Mouse (Mus musculus) ZHBTc4 (cell line): Measurements from ENCODE around the gene Zfp667.

Experiments used
- DNase-seq: peaks from one replicate; pipeline ENCODE4 v3.0.0-alpha.2; 2011; ENCODE audit warnings: low read depth, low spot score

Gene Zfp667

GRCm38 (mm10) chr7:6300796-6301195 is 14.4 kb downstream of the Zfp667 start:
- peak; percentile 22 for DNase-seq

- DNase-seq = no peak
Observed at GRCm38 (mm10) chr7:6330458-6331232, 44.3 kb downstream of the Zfp667 start.

GRCm38 (mm10) chr7:6331233-6331956 is 45.0 kb downstream of the Zfp667 start, which contains the start of gene Zfp583:
Zfp583 (minus strand) TSS chr7:6331285.
- peak; percentile 94 for DNase-seq

GRCm38 (mm10) chr7:6339865-6340264 is 53.5 kb downstream of the Zfp667 start:
- DNase-seq = no peak

- peak; percentile 89 for DNase-seq
Observed at GRCm38 (mm10) chr7:6343501-6344071, 57.2 kb downstream of the Zfp667 start, which contains the start of gene Gm3854. Gm3854 (plus strand) TSS chr7:6343759.

- DNase-seq = no peak
Observed at GRCm38 (mm10) chr7:6344124-6344523, 57.7 kb downstream of the Zfp667 start.
